Mouse (Mus musculus): ENCODE data around the gene Sdhaf2. TPM values are rescaled to one million over a fixed set of nuclear protein-coding genes. Genes with fewer than 3 reads are reported as not detected.

The Sdhaf2 gene
- total and polyA plus RNA-seq, 2 experiments = 15.7 to 29.6 TPM

DNA sequence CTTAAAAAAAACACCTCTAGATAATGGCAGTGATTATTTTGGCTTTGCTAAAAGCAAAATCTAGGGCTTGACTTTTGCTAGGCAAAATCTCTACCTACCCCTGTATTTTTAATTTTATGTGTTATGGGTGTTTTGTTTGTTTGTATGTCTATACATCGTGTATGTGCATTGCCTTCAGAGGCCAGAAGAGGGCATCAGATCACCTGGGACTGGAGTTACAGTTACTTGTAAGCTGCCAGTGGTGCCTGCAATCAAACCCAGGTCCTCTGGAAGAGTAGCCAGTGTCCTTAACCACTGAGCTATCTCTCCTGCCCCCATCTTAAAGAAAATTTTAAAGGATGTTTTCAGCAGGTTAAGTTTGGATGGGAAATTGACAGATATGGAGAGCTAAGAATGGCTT, 4.1 kb upstream of the Sdhaf2 start:
- TF ChIP-seq POLR2A (IDR thresholded peaks at IDR 0.05; ENCODE audit: extremely low read depth, insufficient read depth, low read length) (no peak), CTCF (IDR thresholded peaks at IDR 0.05; ENCODE audit: low read depth, low read length) (0 out of 2 replicates have a peak, but pooled peaks have one; percentile 6)
- Histone ChIP-seq H3K27ac (replicated peaks; ENCODE audit: insufficient read depth, low read depth, low read length) (no peak overlapping the region), H3K79me2 (ENCODE audit: control insufficient read depth, insufficient read depth, low read length) (peaks cover 10% of the 10 kb centered on the region; the same call in 1 of the 2 replicates), H3K4me1 (ENCODE audit: control insufficient read depth, insufficient read depth, low read length) (peaks cover 6% of the 10 kb centered on the region; the same call in 1 of the 2 replicates), H3K9ac (ENCODE audit: low read depth, low read length) (no peak overlapping the region), H3K27me3 (ENCODE audit: control insufficient read depth, insufficient read depth, low read length) (no peaks in the 10 kb centered on the region), H3K36me3 (ENCODE audit: control insufficient read depth, insufficient read depth, low read length) (peaks cover 50% of the 10 kb centered on the region), H3K4me3 (ENCODE audit: insufficient read depth, low read depth, low read length) (no peak overlapping the region)
- DNase-seq (ENCODE audit: extremely low read depth, low read depth, low spot score) = no peak
- WGBS = 91% methylated on average over 1 of the region's 1 CpGs

DNA sequence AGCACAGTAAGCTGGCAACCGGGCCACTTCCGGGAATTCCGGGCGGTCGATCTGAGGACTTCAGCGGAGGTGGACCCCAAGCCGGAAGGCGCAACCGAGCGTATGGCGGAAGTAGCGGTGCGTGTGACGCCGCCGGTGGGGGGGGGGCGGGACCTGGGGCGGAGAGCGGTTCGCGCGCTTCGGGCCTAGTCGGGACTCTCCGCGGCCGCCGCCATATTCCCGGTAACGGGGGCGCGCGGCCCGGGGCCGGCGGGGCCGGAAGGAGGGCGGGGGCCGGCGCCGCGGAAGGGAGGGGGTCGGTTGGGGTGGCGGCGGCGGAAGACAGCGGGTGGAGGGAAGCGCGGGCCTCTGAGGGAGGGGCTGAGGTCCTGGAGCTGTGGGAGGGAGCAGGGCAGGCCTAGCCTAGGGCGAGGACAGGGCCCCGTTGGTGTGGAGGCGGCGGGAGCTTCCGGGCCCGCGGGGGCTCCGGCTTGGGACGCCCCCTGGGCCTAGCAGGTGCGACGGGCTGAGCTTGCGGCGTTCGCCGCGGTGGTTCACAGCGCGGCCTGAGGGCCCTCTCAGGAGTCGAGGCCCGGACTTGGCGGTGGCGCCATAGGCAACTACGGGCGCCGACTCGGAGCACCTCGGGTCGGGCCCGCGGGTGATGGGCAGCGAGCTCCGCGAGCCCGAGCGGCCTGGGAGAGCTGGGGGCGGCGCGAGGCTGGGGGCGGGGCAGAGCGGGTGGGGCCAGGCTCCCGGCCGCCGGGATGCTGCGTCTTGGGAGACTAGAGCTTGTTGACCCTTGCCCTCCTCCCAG, 638 bp downstream of the Sdhaf2 start, which contains the start of gene Cpsf7:
TSS of gene Cpsf7 (plus strand) at position 161 of the 796 bp plus-strand sequence.
- peaks cover 6% of the 10 kb centered on the region; the same call in 1 of the 2 replicates for H3K4me1 ChIP-seq (ENCODE audit: control insufficient read depth, insufficient read depth, low read length)
- DNase-seq (ENCODE audit: extremely low read depth, low read depth, low spot score) = peak; percentile 86
- TF ChIP-seq CTCF (IDR thresholded peaks at IDR 0.05; ENCODE audit: low read depth, low read length) (no peak), POLR2A (IDR thresholded peaks at IDR 0.05; ENCODE audit: extremely low read depth, insufficient read depth, low read length) (peak; percentile 1; the same call in 1 of the 2 replicates)
- H3K79me2 ChIP-seq (ENCODE audit: control insufficient read depth, insufficient read depth, low read length) = peaks cover 20% of the 10 kb centered on the region
- peak within 1 kb of the TSS; percentile 99 for H3K27ac ChIP-seq (replicated peaks; ENCODE audit: insufficient read depth, low read depth, low read length)
- under 1% methylated on average over 74 of the region's 93 CpGs for WGBS
- H3K36me3 ChIP-seq (ENCODE audit: control insufficient read depth, insufficient read depth, low read length) = peaks cover 15% of the 10 kb centered on the region
- no peaks in the 10 kb centered on the region for H3K27me3 ChIP-seq (ENCODE audit: control insufficient read depth, insufficient read depth, low read length)
- peak within 1 kb of the TSS; percentile 81 for H3K4me3 ChIP-seq (ENCODE audit: insufficient read depth, low read depth, low read length)
- H3K9ac ChIP-seq (ENCODE audit: low read depth, low read length) = peak within 1 kb of the TSS; percentile 99

GRCm38 (mm10) chr19:10524784-10525105, 1.2 kb downstream of the Sdhaf2 start:
- DNase-seq (ENCODE audit: extremely low read depth, low read depth, low spot score) = no peak
- H3K36me3 ChIP-seq (ENCODE audit: control insufficient read depth, insufficient read depth, low read length) = peaks cover 15% of the 10 kb centered on the region
- peaks cover 20% of the 10 kb centered on the region for H3K79me2 ChIP-seq (ENCODE audit: control insufficient read depth, insufficient read depth, low read length)
- no peak for TF ChIP-seq CTCF (IDR thresholded peaks at IDR 0.05; ENCODE audit: low read depth, low read length)
- 0 out of 2 replicates have a peak, but pooled peaks have one; percentile 54 for TF ChIP-seq POLR2A (IDR thresholded peaks at IDR 0.05; ENCODE audit: extremely low read depth, insufficient read depth, low read length)
- peak overlapping the region; percentile 81 for H3K4me3 ChIP-seq (ENCODE audit: insufficient read depth, low read depth, low read length)
- under 1% methylated on average over 19 of the region's 19 CpGs for whole genome bisulfite sequencing
- peaks cover 6% of the 10 kb centered on the region; the same call in 1 of the 2 replicates for H3K4me1 ChIP-seq (ENCODE audit: control insufficient read depth, insufficient read depth, low read length)
- H3K27me3 ChIP-seq (ENCODE audit: control insufficient read depth, insufficient read depth, low read length) = no peaks in the 10 kb centered on the region
- H3K9ac ChIP-seq (ENCODE audit: low read depth, low read length) = peak overlapping the region; percentile 81
- peak overlapping the region; percentile 63 for H3K27ac ChIP-seq (replicated peaks; ENCODE audit: insufficient read depth, low read depth, low read length)

- TF ChIP-seq CTCF (IDR thresholded peaks at IDR 0.05; ENCODE audit: low read depth, low read length) (no peak), POLR2A (IDR thresholded peaks at IDR 0.05; ENCODE audit: extremely low read depth, insufficient read depth, low read length) (no peak)
- peaks cover 6% of the 10 kb centered on the region; the same call in 1 of the 2 replicates for H3K4me1 ChIP-seq (ENCODE audit: control insufficient read depth, insufficient read depth, low read length)
- no peak for DNase-seq (ENCODE audit: extremely low read depth, low read depth, low spot score)
- H3K9ac ChIP-seq (ENCODE audit: low read depth, low read length) = no peak overlapping the region
- H3K36me3 ChIP-seq (ENCODE audit: control insufficient read depth, insufficient read depth, low read length) = peaks cover 10% of the 10 kb centered on the region
- H3K79me2 ChIP-seq (ENCODE audit: control insufficient read depth, insufficient read depth, low read length) = peaks cover 20% of the 10 kb centered on the region
- WGBS = 52% methylated on average over 5 of the region's 5 CpGs
- H3K27me3 ChIP-seq (ENCODE audit: control insufficient read depth, insufficient read depth, low read length) = no peaks in the 10 kb centered on the region
- no peak overlapping the region for H3K27ac ChIP-seq (replicated peaks; ENCODE audit: insufficient read depth, low read depth, low read length)
- H3K4me3 ChIP-seq (ENCODE audit: insufficient read depth, low read depth, low read length) = no peak overlapping the region
These were observed 2.4 kb downstream of the Sdhaf2 start for GRCm38 (mm10) chr19:10523483-10524080.

DNA sequence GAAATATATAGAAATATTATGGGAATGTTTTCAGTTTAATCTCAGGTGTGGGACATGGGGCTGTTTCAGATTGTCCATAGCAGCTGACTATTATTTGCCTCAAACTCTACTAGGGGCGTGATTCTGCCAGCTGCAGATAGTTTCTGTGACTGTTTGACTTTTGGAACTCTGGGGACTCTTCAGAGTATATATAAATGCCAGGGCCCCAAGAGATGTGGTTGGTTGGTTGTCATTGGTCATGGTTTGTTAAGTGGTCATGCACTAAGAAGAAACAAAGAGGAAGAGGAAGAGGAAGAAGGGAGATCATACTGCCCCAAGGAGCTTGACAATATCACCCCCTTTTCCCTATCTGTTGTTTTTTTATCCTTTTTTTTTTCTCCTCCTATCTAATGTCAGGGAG, 4.0 kb downstream of the Sdhaf2 start:
- Histone ChIP-seq H3K27me3 (ENCODE audit: control insufficient read depth, insufficient read depth, low read length) (no peaks in the 10 kb centered on the region), H3K27ac (replicated peaks; ENCODE audit: insufficient read depth, low read depth, low read length) (no peak overlapping the region), H3K4me3 (ENCODE audit: insufficient read depth, low read depth, low read length) (no peak overlapping the region), H3K79me2 (ENCODE audit: control insufficient read depth, insufficient read depth, low read length) (peaks cover 16% of the 10 kb centered on the region), H3K9ac (ENCODE audit: low read depth, low read length) (no peak overlapping the region), H3K36me3 (ENCODE audit: control insufficient read depth, insufficient read depth, low read length) (peaks cover 12% of the 10 kb centered on the region), H3K4me1 (ENCODE audit: control insufficient read depth, insufficient read depth, low read length) (peaks cover 6% of the 10 kb centered on the region; the same call in 1 of the 2 replicates)
- 55% methylated on average over 1 of the region's 1 CpGs for WGBS
- TF ChIP-seq POLR2A (IDR thresholded peaks at IDR 0.05; ENCODE audit: extremely low read depth, insufficient read depth, low read length) (no peak), CTCF (IDR thresholded peaks at IDR 0.05; ENCODE audit: low read depth, low read length) (no peak)
- no peak for DNase-seq (ENCODE audit: extremely low read depth, low read depth, low spot score)

Data from liver, adult 2 months (tissue).